24 mouse cellular contexts compared by ENCODE assay signal in genomic region chr14:76721751-76722150, GRCm38 (mm10).
DNase-seq lines count a peak whose midpoint lies in the region; ATAC-seq and TF ChIP-seq lines count a peak whose summit lies in the region.
"Had no signal": no experiment of that assay in that cellular context is flagged by ENCODE, and none has a peak within 500 bp of the region (broad histone marks: within the 10 kb centered on the region; RNA-seq: fewer than 3 reads in every experiment).

No protein-coding gene starts in this region.

- no peak for TF ChIP-seq POLR2A in kidney, adult 2 months (IDR thresholded peaks at IDR 0.05; ENCODE audit: low read depth, low read length)

- no peak overlapping the region for H3K4me2 ChIP-seq in liver, postnatal 0 days (ENCODE audit: low read depth, low read length)
- H3K4me2 ChIP-seq: embryonic facial prominence, embryonic 15.5 days; hindbrain, embryonic 14.5 days had no signal

- TF ChIP-seq CTCF in kidney, adult 2 months (conservative IDR thresholded peaks at IDR 0.05; ENCODE audit: insufficient read depth, insufficient read length, low read depth, low read length), result no peak
- no peak for TF ChIP-seq CTCF in liver, postnatal 0 days (IDR thresholded peaks at IDR 0.05; ENCODE audit: low read depth)

- intact Hi-C loops in left cerebral cortex, postnatal 10 days (cut with DNase I), result no loop called here

- no peaks in the 10 kb centered on the region for H3K9me3 ChIP-seq in liver, postnatal 0 days (ENCODE audit: low read length)
- H3K9me3 ChIP-seq: embryonic facial prominence, embryonic 15.5 days; forebrain, embryonic 10.5 days had no signal

- DNase-seq in kidney, adult 2 months, result peak; percentile 28
- no peak for DNase-seq in kidney, postnatal 14 days
- DNase-seq in liver, postnatal 0 days, result no peak
- no peak for DNase-seq in liver
- DNase-seq in urinary bladder, postnatal 25 days (ENCODE audit: low spot score), result no peak
- no peak for DNase-seq in left cerebral cortex, postnatal 10 days (ENCODE audit: extremely low spot score in 1 of 2, low spot score in 2 of 2)
- DNase-seq: adrenal gland, adult 8-10 months; adrenal gland, postnatal 36 days; cerebellum, adult 11 months; cerebellum, adult 8-10 months; cerebellum, postnatal 14 days; embryo, embryonic 11 days; gastrocnemius, adult 2 months; gastrocnemius, postnatal 36 days; heart, adult 11 months; heart, postnatal 10 days had no signal

- no peak overlapping the region for H3K4me3 ChIP-seq in kidney, adult 2 months (ENCODE audit: insufficient read depth, low read depth, low read length)
- H3K4me3 ChIP-seq in liver, postnatal 0 days (ENCODE audit: low read depth, low read length), result no peak overlapping the region
- H3K4me3 ChIP-seq: embryonic facial prominence, embryonic 15.5 days; erythroblast, embryonic 14.5 days; forebrain, embryonic 10.5 days; gastrocnemius, adult 2 months; hindbrain, embryonic 10.5 days had no signal

- H3K9ac ChIP-seq in liver, postnatal 0 days (replicated peaks), result no peak overlapping the region
- H3K9ac ChIP-seq: embryonic facial prominence, embryonic 15.5 days; hindbrain, embryonic 14.5 days had no signal

- H3K36me3 ChIP-seq in kidney, adult 2 months (ENCODE audit: control insufficient read depth, insufficient read depth, low read length), result no peaks in the 10 kb centered on the region
- no peaks in the 10 kb centered on the region for H3K36me3 ChIP-seq in liver, postnatal 0 days (replicated peaks; ENCODE audit: insufficient read depth, low read length)
- H3K36me3 ChIP-seq: embryonic facial prominence, embryonic 15.5 days; forebrain, embryonic 10.5 days; hindbrain, embryonic 10.5 days had no signal

- no peaks in the 10 kb centered on the region for H3K27me3 ChIP-seq in kidney, adult 2 months (replicated peaks; ENCODE audit: control insufficient read depth, insufficient read depth, low read length)
- no peaks in the 10 kb centered on the region for H3K27me3 ChIP-seq in liver, postnatal 0 days (ENCODE audit: insufficient read depth, low read length)
- H3K27me3 ChIP-seq: CH12.LX; embryonic facial prominence, embryonic 15.5 days had no signal

- WGBS in kidney, adult 2 months, result 66% methylated on average over 9 of the region's 9 CpGs
- WGBS in liver, postnatal 0 days (ENCODE audit: insufficient replicate concordance), result 68% methylated on average over 9 of the region's 9 CpGs

- H3K4me1 ChIP-seq in kidney, adult 2 months (ENCODE audit: control insufficient read depth, insufficient read depth, low read length), result no peaks in the 10 kb centered on the region
- H3K4me1 ChIP-seq in liver, postnatal 0 days (ENCODE audit: insufficient read depth), result no peaks in the 10 kb centered on the region

- no peak overlapping the region for H3K27ac ChIP-seq in kidney, adult 2 months (ENCODE audit: insufficient read depth, low read depth, low read length)
- H3K27ac ChIP-seq in liver, postnatal 0 days (ENCODE audit: low read depth), result no peak overlapping the region
- H3K27ac ChIP-seq: embryonic facial prominence, embryonic 15.5 days; forebrain, embryonic 10.5 days; gastrocnemius, adult 2 months; hindbrain, embryonic 10.5 days; hindbrain, embryonic 14.5 days had no signal

- no peak for ATAC-seq in liver, postnatal 0 days
- ATAC-seq in neutrophil, adult 5-6 weeks (ENCODE audit: extremely low read depth, insufficient number of reproducible peaks, low FRiP score, poor library complexity, severe bottlenecking), result peak; percentile 51; the same call in 1 of the 2 replicates
- ATAC-seq: forebrain, embryonic 14.5 days had no signal

- peak; percentile 25; the same call in 1 of the 2 replicates for TF ChIP-seq EP300 in liver, postnatal 0 days (IDR thresholded peaks at IDR 0.05; ENCODE audit: low read depth)
